Mouse (Mus musculus) lung, adult 2 months (tissue): ENCODE data around the gene Sox5.

Experiments
- CTCF ChIP-seq: fragments of 200-500 bp; IDR thresholded peaks from 2 replicates; pipeline ENCODE4 v1.5.1; 2011; ENCODE audit warnings: mild to moderate bottlenecking, low read length, control low read depth; ENCODE audit not compliant: insufficient read depth
- POLR2A ChIP-seq: fragments of 200-500 bp; IDR thresholded peaks from 2 replicates; pipeline ENCODE4 v1.6.1; 2011; ENCODE audit warnings: low read depth, mild to moderate bottlenecking, control low read depth, low read length, borderline replicate concordance; ENCODE audit errors: extremely low read depth

GRCm38 (mm10) chr6:144033191-144033590 is 748.6 kb downstream of the Sox5 start:
- TF ChIP-seq POLR2A (no peak), CTCF (no peak)
